Mouse (Mus musculus): ENCODE measurements around the gene Catsper1. TPM values are rescaled to one million over a fixed set of nuclear protein-coding genes. Genes with fewer than 3 reads are reported as not detected.
"Not testable (repeated sequence)": the region's sequence is repeated elsewhere in the genome, so short reads cannot be mapped to it uniquely, and the experiment has no call there.

The Catsper1 gene
- polyA plus RNA-seq, 1 experiment from 2014 or later = not detected

DNA sequence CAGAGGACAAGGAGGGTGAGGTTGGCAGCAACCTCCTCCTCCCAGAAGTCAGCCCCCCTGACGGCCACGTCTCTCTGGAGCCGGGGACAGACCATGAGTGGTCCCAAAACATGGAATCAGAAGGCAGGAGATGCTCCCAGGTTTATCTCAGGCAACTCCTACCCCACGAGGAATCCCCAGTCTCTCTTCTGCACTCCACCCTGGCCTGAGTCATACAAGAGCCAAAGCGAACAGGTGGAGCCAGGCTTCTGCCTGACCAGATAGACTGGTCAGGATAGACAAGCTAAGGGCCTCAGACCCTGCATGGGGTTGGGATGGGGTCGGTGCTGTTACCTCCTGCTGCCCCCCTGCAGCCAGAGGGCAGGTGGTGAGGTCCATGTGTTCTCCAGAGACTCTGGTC, 12.5 kb downstream of the Catsper1 start:
- Histone ChIP-seq H3K27ac (ENCODE audit: low read depth, low read length) (no peak overlapping the region), H3K4me3 (ENCODE audit: low read depth, low read length) (no peak overlapping the region), H3K9ac (ENCODE audit: low read length) (no peak overlapping the region), H3K27me3 (replicated peaks; ENCODE audit: control insufficient read depth, insufficient read depth, low read length) (no peaks in the 10 kb centered on the region), H3K9me3 (replicated peaks; ENCODE audit: control insufficient read depth, low read length) (no peaks in the 10 kb centered on the region), H3K4me1 (ENCODE audit: control insufficient read depth, insufficient read depth, low read length) (peaks cover 4% of the 10 kb centered on the region; the same call in 1 of the 2 replicates), H3K36me3 (ENCODE audit: control insufficient read depth, insufficient read depth, low read length) (no peaks in the 10 kb centered on the region), H3K4me2 (ENCODE audit: low read length) (no peak overlapping the region)
- DNase-seq (ENCODE audit: low spot score) (no peak), ATAC-seq (no peak)
- WGBS = 88% methylated on average over 6 of the region's 6 CpGs

DNA sequence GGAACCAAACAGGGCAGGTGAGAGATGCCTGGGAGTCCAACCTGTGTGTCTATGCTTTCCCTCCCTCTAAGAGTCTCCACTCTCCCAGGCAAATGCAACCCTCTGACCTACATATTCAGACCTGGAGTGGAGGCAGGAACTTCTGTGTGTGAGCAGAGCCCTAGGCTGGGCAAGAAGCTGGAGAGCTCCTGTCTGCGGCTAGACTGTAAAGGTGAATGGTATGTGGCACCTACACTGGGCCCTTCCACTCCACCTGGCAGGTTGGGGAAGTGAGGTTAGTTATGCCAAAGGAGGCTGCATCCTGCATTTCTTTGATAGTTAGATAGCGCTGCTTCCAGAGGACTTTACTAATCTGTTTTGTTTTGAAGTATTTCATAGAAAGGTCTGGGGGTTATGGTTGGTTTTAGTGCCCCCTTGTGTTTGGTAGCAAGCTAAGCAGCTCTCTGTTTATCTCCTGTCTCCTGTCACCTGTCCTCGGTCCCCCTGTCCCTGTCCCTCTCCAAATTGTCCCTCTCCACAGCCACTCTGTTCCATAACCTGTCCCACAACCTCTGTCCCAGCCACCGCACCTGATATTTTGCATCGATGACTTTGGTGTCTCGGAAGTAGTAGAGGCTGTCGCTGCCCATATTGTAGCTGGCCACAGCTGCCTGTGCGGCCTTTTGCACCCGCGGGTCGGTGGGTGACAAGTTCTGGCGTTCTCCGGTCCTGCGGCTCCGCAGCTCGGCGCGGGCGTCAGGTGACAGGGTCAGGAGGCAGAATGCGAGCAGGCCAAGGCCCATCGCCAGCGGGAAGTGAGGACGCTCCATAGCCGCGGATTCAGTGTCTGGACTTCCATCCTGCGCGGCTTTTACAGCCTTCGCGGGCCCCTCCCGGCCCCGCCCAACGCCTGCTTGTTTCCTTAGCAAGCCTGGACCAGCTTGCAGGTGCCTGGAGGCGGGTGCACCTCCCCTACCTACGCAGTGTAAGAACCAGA, 13.3 kb downstream of the Catsper1 start:
- Histone ChIP-seq H3K9ac (ENCODE audit: low read length) (peak overlapping the region; percentile 68), H3K9me3 (replicated peaks; ENCODE audit: control insufficient read depth, low read length) (no peaks in the 10 kb centered on the region), H3K27me3 (replicated peaks; ENCODE audit: control insufficient read depth, insufficient read depth, low read length) (no peaks in the 10 kb centered on the region), H3K36me3 (ENCODE audit: control insufficient read depth, insufficient read depth, low read length) (no peaks in the 10 kb centered on the region), H3K4me2 (ENCODE audit: low read length) (peak overlapping the region; percentile 65), H3K4me3 (ENCODE audit: low read depth, low read length) (peak overlapping the region; percentile 27), H3K27ac (ENCODE audit: low read depth, low read length) (no peak overlapping the region), H3K4me1 (ENCODE audit: control insufficient read depth, insufficient read depth, low read length) (peaks cover 4% of the 10 kb centered on the region; the same call in 1 of the 2 replicates)
- 5% methylated on average over 34 of the region's 34 CpGs for WGBS
- 0 out of 2 replicates have a peak, but pooled peaks have one; percentile 29 for ATAC-seq
- DNase-seq (ENCODE audit: low spot score) = peak; percentile 64

DNA sequence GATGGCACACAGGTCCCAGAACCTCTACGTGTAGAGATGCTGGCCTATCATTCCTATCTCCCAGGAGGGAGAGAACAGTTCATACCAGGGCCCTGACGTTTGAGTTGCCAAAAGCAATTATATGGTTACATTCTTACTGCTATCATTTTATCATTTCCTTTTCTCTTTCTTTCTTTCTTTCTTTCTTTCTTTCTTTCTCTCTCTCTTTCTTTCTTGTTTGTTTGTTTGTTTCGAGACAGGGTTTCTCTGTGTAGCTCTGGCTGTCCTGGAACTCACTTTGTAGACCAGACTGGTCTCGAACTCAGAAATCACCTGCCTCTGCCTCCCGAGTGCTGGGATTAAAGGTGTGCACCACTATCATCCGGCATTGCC, 13.9 kb downstream of the Catsper1 start, which contains the start of gene Cst6:
Cst6 (minus strand) TSS at position 73 of the 372 bp plus-strand sequence.
- not testable (repeated sequence) for ATAC-seq; H3K9me3 ChIP-seq (replicated peaks; ENCODE audit: control insufficient read depth, low read length); H3K27ac ChIP-seq (ENCODE audit: low read depth, low read length); H3K27me3 ChIP-seq (replicated peaks; ENCODE audit: control insufficient read depth, insufficient read depth, low read length); H3K36me3 ChIP-seq (ENCODE audit: control insufficient read depth, insufficient read depth, low read length); H3K4me1 ChIP-seq (ENCODE audit: control insufficient read depth, insufficient read depth, low read length); DNase-seq (ENCODE audit: low spot score)
- peak within 1 kb of the TSS; percentile 27 for H3K4me3 ChIP-seq (ENCODE audit: low read depth, low read length)
- H3K9ac ChIP-seq (ENCODE audit: low read length) = peak within 1 kb of the TSS; percentile 68
- peak within 1 kb of the TSS; percentile 65 for H3K4me2 ChIP-seq (ENCODE audit: low read length)
- WGBS = 64% methylated on average over 6 of the region's 6 CpGs

DNA sequence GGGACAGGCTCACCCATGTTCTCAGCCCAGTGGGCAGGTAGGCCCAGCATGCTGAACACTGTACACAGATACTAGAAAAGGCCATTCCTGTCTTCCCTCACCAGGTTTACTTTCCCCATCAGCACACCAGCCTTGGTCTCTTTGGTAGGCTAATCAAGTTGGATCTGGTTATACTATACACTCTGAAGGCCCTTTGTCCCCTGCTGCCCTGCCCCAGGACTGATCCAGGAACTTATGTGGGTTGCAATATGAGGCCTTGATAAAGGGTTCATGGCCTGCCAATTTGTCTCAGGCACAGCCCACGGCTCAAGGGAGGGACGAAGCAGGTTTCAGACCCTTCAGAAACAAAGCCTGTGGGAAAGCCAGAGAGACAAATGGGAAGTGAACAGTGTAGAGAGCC, 18.1 kb downstream of the Catsper1 start:
- no peak overlapping the region for H3K4me2 ChIP-seq (ENCODE audit: low read length)
- no peak overlapping the region for H3K9ac ChIP-seq (ENCODE audit: low read length)
- no peak for DNase-seq (ENCODE audit: low spot score)
- H3K36me3 ChIP-seq (ENCODE audit: control insufficient read depth, insufficient read depth, low read length) = no peaks in the 10 kb centered on the region
- WGBS = 69% methylated on average over 2 of the region's 2 CpGs
- H3K9me3 ChIP-seq (replicated peaks; ENCODE audit: control insufficient read depth, low read length) = no peaks in the 10 kb centered on the region
- no peak for ATAC-seq
- H3K4me1 ChIP-seq (ENCODE audit: control insufficient read depth, insufficient read depth, low read length) = peaks cover 4% of the 10 kb centered on the region; the same call in 1 of the 2 replicates
- H3K4me3 ChIP-seq (ENCODE audit: low read depth, low read length) = no peak overlapping the region
- H3K27me3 ChIP-seq (replicated peaks; ENCODE audit: control insufficient read depth, insufficient read depth, low read length) = no peaks in the 10 kb centered on the region
- no peak overlapping the region for H3K27ac ChIP-seq (ENCODE audit: low read depth, low read length)

DNA sequence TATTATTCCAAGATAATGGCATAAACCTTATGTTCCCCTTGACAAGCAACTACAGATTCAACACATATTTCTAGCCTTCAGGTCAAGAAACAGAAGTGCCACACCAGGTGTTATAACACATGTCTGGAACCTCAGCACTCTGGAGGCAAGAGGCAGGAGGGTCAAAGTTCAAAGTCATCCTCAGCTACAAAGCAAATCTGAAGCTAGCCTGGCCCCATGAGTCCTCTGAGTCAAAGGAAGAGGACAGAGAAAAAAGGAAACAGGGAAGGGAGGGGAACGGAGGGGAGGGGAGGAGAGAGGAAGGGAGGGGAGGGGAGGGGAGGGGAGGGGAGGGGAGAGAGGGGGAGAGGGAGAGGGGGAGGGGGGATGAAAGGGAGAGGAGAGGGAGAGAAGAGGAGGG, 20.5 kb downstream of the Catsper1 start:
- DNase-seq (ENCODE audit: low spot score) = no peak
- H3K9me3 ChIP-seq (replicated peaks; ENCODE audit: control insufficient read depth, low read length) = no peaks in the 10 kb centered on the region
- WGBS = no CpG with 5 or more reads among the region's 1 CpGs

DNA sequence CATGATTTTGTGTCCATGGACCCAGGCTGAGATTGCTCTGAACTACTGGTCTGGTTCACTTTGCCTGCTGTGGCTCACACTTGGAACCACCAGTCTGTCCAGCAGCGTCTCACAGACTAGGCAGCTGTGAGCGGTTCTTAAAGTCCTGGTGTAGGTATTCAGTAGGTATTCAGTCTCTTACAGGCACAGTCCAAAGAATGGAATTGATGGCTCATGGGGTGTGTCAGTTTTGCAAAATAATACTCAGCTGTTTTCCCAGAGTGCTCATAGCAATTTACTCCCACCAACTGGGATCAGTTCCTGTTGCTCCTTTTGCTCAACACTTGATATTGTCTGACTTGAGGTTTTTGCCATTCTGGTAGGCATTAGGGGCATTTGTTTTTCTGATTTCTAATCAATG, 26.6 kb downstream of the Catsper1 start:
- no peak overlapping the region for H3K27ac ChIP-seq (ENCODE audit: low read depth, low read length)
- no peak overlapping the region for H3K4me3 ChIP-seq (ENCODE audit: low read depth, low read length)
- no peak overlapping the region for H3K4me2 ChIP-seq (ENCODE audit: low read length)
- H3K36me3 ChIP-seq (ENCODE audit: control insufficient read depth, insufficient read depth, low read length) = peaks cover 17% of the 10 kb centered on the region
- ATAC-seq (no peak), DNase-seq (ENCODE audit: low spot score) (no peak)
- peaks cover 5% of the 10 kb centered on the region for H3K4me1 ChIP-seq (ENCODE audit: control insufficient read depth, insufficient read depth, low read length)
- H3K9ac ChIP-seq (ENCODE audit: low read length) = no peak overlapping the region
- no peaks in the 10 kb centered on the region for H3K27me3 ChIP-seq (replicated peaks; ENCODE audit: control insufficient read depth, insufficient read depth, low read length)
- H3K9me3 ChIP-seq (replicated peaks; ENCODE audit: control insufficient read depth, low read length) = no peaks in the 10 kb centered on the region
- 78% methylated on average over 2 of the region's 2 CpGs for WGBS

More for the DNA sequence above, 20.5 kb downstream of the Catsper1 start:
- Histone ChIP-seq H3K36me3 (ENCODE audit: control insufficient read depth, insufficient read depth, low read length) (no peaks in the 10 kb centered on the region), H3K9ac (ENCODE audit: low read length) (no peak overlapping the region), H3K27ac (ENCODE audit: low read depth, low read length) (no peak overlapping the region), H3K4me1 (ENCODE audit: control insufficient read depth, insufficient read depth, low read length) (no peaks in the 10 kb centered on the region), H3K4me3 (ENCODE audit: low read depth, low read length) (no peak overlapping the region), H3K4me2 (ENCODE audit: low read length) (no peak overlapping the region), H3K27me3 (replicated peaks; ENCODE audit: control insufficient read depth, insufficient read depth, low read length) (no peaks in the 10 kb centered on the region)
- no peak for ATAC-seq

DNA sequence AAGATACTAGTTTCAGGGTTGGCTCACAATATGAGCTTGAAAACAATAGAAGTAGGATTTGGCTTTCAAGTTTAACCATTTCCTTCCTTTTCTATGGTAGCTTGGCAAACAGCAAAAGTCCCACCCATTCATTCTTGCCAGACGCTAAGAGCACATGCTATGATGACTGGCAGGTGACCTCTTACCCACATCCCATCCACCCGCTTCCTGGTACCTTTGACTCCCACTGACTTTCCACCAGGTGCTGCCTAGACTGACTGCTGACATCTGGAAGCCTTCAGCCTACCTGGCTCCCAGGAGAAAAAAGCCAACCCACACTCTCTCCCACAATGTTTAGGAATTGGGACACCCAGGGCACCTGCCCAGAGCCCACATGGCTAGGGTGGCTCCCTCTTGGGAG, 28.6 kb downstream of the Catsper1 start:
- no peaks in the 10 kb centered on the region for H3K9me3 ChIP-seq (replicated peaks; ENCODE audit: control insufficient read depth, low read length)
- no peaks in the 10 kb centered on the region for H3K27me3 ChIP-seq (replicated peaks; ENCODE audit: control insufficient read depth, insufficient read depth, low read length)
- ATAC-seq (no peak), DNase-seq (ENCODE audit: low spot score) (no peak)
- no peak overlapping the region for H3K27ac ChIP-seq (ENCODE audit: low read depth, low read length)
- no peak overlapping the region for H3K9ac ChIP-seq (ENCODE audit: low read length)
- H3K4me2 ChIP-seq (ENCODE audit: low read length) = no peak overlapping the region
- peaks cover 27% of the 10 kb centered on the region for H3K36me3 ChIP-seq (ENCODE audit: control insufficient read depth, insufficient read depth, low read length)
- 92% methylated on average over 2 of the region's 2 CpGs for WGBS
- peaks cover 13% of the 10 kb centered on the region for H3K4me1 ChIP-seq (ENCODE audit: control insufficient read depth, insufficient read depth, low read length)
- no peak overlapping the region for H3K4me3 ChIP-seq (ENCODE audit: low read depth, low read length)

DNA sequence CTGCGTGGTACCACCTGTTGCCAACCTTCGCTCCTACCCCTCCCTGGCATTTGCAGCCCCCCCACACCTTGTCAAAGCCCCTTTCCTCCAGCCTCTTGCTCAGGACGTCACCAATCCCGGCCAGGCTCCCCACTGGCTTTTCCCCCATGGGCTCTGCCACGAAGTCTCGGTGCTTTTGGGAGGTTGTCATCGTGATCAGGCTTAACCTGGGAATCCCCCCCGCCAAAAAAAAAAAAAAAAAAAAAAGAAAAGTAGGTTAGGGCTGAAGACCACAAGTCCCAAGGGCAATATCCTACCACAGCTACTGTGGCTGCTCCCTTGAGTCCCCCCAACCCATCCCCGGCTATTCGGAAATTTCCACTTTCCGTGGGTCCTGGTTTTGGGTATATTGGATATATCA, 30.2 kb downstream of the Catsper1 start:
- WGBS = 14% methylated on average over 11 of the region's 11 CpGs
- no peak for ATAC-seq
- H3K27ac ChIP-seq (ENCODE audit: low read depth, low read length) = peak overlapping the region; percentile 92
- no peak for DNase-seq (ENCODE audit: low spot score)
- peak overlapping the region; percentile 89 for H3K4me2 ChIP-seq (ENCODE audit: low read length)
- H3K27me3 ChIP-seq (replicated peaks; ENCODE audit: control insufficient read depth, insufficient read depth, low read length) = no peaks in the 10 kb centered on the region
- peaks cover 13% of the 10 kb centered on the region for H3K4me1 ChIP-seq (ENCODE audit: control insufficient read depth, insufficient read depth, low read length)
- H3K36me3 ChIP-seq (ENCODE audit: control insufficient read depth, insufficient read depth, low read length) = peaks cover 43% of the 10 kb centered on the region
- H3K4me3 ChIP-seq (ENCODE audit: low read depth, low read length) = peak overlapping the region; percentile 97
- H3K9ac ChIP-seq (ENCODE audit: low read length) = peak overlapping the region; percentile 85
- no peaks in the 10 kb centered on the region for H3K9me3 ChIP-seq (replicated peaks; ENCODE audit: control insufficient read depth, low read length)
